In the genomic region with DNA sequence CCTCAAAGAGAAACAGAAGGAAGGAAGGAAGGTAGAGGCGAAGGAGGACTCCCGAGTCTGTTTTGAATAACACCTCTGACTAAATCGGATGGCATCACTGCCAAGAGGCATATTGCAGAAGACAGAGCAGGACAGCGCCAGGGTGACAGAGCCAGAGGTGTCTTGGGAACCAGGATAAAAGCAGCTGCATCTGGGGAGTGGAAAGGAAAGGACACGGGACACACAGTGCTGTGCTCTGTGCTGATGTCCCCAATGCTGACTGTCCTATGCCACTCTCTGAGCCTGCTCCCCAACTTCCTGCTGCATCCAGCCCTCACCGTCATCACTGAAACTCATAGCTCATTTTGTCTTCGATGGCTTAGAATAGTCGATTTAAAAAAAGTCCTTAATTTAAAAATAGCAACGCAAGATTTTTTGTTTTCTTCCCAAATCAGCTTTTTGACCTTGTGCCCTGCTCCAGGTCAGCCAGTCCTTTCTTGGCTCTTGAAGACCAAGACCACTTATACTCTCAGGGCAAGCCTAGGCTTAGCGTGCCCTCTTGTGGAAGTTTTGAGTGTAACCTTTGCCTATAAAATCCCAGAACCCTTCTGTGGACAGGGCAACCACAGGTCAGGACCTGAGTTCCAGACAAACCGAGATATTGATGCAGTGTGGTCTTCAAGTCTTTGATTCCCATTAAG, we compare ENCODE assay signal across 9 mouse cellular contexts. TPM values are rescaled to one million over a fixed set of nuclear protein-coding genes. Genes with fewer than 3 reads are reported as not detected.
DNase-seq lines count a peak whose midpoint lies in the region; ATAC-seq lines count a peak whose summit lies in the region.
"Had no signal": no experiment of that assay in that cellular context is flagged by ENCODE, and none has a peak within 500 bp of the region (broad histone marks: within the 10 kb centered on the region; RNA-seq: fewer than 3 reads in every experiment).

No protein-coding gene starts in this region.

- peaks cover 6% of the 10 kb centered on the region for H3K27me3 ChIP-seq in intestine, embryonic 14.5 days (replicated peaks; ENCODE audit: control insufficient read depth, insufficient read depth, low read length)
- H3K27me3 ChIP-seq in limb, embryonic 10.5 days (ENCODE audit: low read depth, poor library complexity, severe bottlenecking): peaks cover 33% of the 10 kb centered on the region
- peaks cover 10% of the 10 kb centered on the region for H3K27me3 ChIP-seq in neural tube, embryonic 12.5 days (replicated peaks)

- no peaks in the 10 kb centered on the region for H3K36me3 ChIP-seq in intestine, embryonic 14.5 days (ENCODE audit: control insufficient read depth, insufficient read depth, low read length)
- H3K36me3 ChIP-seq in limb, embryonic 10.5 days: no peaks in the 10 kb centered on the region
- no peaks in the 10 kb centered on the region for H3K36me3 ChIP-seq in neural tube, embryonic 12.5 days

- H3K4me2 ChIP-seq in intestine, embryonic 14.5 days (ENCODE audit: low read length): peak overlapping the region; percentile 11
- H3K4me2 ChIP-seq in neural tube, embryonic 12.5 days (replicated peaks): peak overlapping the region; percentile 4

- H3K4me3 ChIP-seq in brown adipose tissue, adult 24 weeks (ENCODE audit: insufficient read depth, low read depth, low read length): no peak overlapping the region
- H3K4me3 ChIP-seq in intestine, embryonic 14.5 days (ENCODE audit: low read depth, low read length): no peak overlapping the region
- H3K4me3 ChIP-seq in limb, embryonic 10.5 days: no peak overlapping the region
- H3K4me3 ChIP-seq in neural tube, embryonic 12.5 days: no peak overlapping the region

- peak; percentile 39 to 57 for DNase-seq in left cerebral cortex, adult 18-20 months (ENCODE audit: low spot score in 2 of 2)
- no peak for DNase-seq in left cerebral cortex, adult 11 months (ENCODE audit: low spot score)
- DNase-seq in gastrocnemius, postnatal 4 days (ENCODE audit: low spot score in 2 of 2): peak; percentile 19 to 55
- peak; percentile 74 for DNase-seq in intestine, embryonic 14.5 days (ENCODE audit: low spot score)
- DNase-seq in limb, embryonic 10.5 days (ENCODE audit: low spot score): peak; percentile 70

- ATAC-seq in intestine, embryonic 14.5 days (replicated peaks; ENCODE audit: low FRiP score, low TSS enrichment, low read depth): 0 out of 2 replicates have a peak, but pooled peaks have one; percentile 14
- ATAC-seq in neural tube, embryonic 12.5 days (ENCODE audit: low FRiP score, low read depth): no peak
- no peak for ATAC-seq in monocyte, adult 5-6 weeks (replicated peaks; ENCODE audit: insufficient number of reproducible peaks, low FRiP score, low TSS enrichment, poor library complexity, severe bottlenecking)

- H3K9me3 ChIP-seq in intestine, embryonic 14.5 days (ENCODE audit: control insufficient read depth, low read length): no peaks in the 10 kb centered on the region
- H3K9me3 ChIP-seq in limb, embryonic 10.5 days (replicated peaks): no peaks in the 10 kb centered on the region
- no peaks in the 10 kb centered on the region for H3K9me3 ChIP-seq in neural tube, embryonic 12.5 days

- peaks cover 3% of the 10 kb centered on the region; the same call in 1 of the 2 replicates for H3K4me1 ChIP-seq in brown adipose tissue, adult 24 weeks (ENCODE audit: control insufficient read depth, insufficient read depth, insufficient read length, low read length)
- peaks cover 15% of the 10 kb centered on the region for H3K4me1 ChIP-seq in intestine, embryonic 14.5 days (replicated peaks; ENCODE audit: control insufficient read depth, insufficient read depth, low read length)
- H3K4me1 ChIP-seq in limb, embryonic 10.5 days: peaks cover 21% of the 10 kb centered on the region
- peaks cover 9% of the 10 kb centered on the region for H3K4me1 ChIP-seq in neural tube, embryonic 12.5 days

- WGBS in intestine, embryonic 14.5 days: 26% methylated on average over 11 of the region's 11 CpGs
- 28% methylated on average over 11 of the region's 11 CpGs for WGBS in limb, embryonic 10.5 days
- 30% methylated on average over 11 of the region's 11 CpGs for WGBS in neural tube, embryonic 12.5 days

- 0 out of 2 replicates have a peak overlapping the region, but pooled peaks have one; percentile 3 for H3K27ac ChIP-seq in brown adipose tissue, adult 24 weeks (replicated peaks; ENCODE audit: low read depth, low read length)
- H3K27ac ChIP-seq in intestine, embryonic 14.5 days (ENCODE audit: low read depth): peak overlapping the region; percentile 49
- H3K27ac ChIP-seq in limb, embryonic 10.5 days: peak overlapping the region; percentile 32; the same call in 1 of the 2 replicates
- H3K27ac ChIP-seq in neural tube, embryonic 12.5 days: no peak overlapping the region

- no peak overlapping the region for H3K9ac ChIP-seq in intestine, embryonic 14.5 days (ENCODE audit: low read length)
- no peak overlapping the region for H3K9ac ChIP-seq in neural tube, embryonic 12.5 days

RNA-seq across cellular contexts. Expression of gene Pou2f3, which starts 0.7 kb away (rescaled TPM):
- total RNA-seq in left cerebral cortex, adult 18-20 months (2021): under 1 TPM; 0.21 to 0.37 TPM
- polyA plus RNA-seq in brown adipose tissue, adult 24 weeks (2012; ENCODE audit: insufficient read depth, insufficient read length, missing spikeins): not detected in 2 replicates
- under 1 TPM; 0.15 to 0.23 TPM for total RNA-seq in gastrocnemius, postnatal 4 days (2021)
- polyA plus RNA-seq in intestine, embryonic 14.5 days (2014; fragmentation: Nextera tagmentation; extraction: Ambion mirVana): 0.89 and 1.3 TPM in 2 replicates
- polyA plus RNA-seq in limb, embryonic 10.5 days (2016; fragmentation: Nextera tagmentation; extraction: Ambion mirVana): 0.08 TPM in 1 of 2 replicates, not detected in the other
- not detected in 2 replicates for polyA plus RNA-seq in neural tube, embryonic 12.5 days (2016; fragmentation: Nextera tagmentation; extraction: Ambion mirVana)
- total RNA-seq in monocyte, adult 5-6 weeks (2017): not detected in 3 replicates
- total RNA-seq: neutrophil, adult 5-6 weeks had no signal

RNA-seq across cellular contexts. Expression of gene Oaf, which starts 28.8 kb away (rescaled TPM):
- 10 to 100 TPM; 15.2 to 17.9 TPM for total RNA-seq in left cerebral cortex, adult 18-20 months (2021)
- 20.8 and 29.8 TPM in 2 replicates for polyA plus RNA-seq in brown adipose tissue, adult 24 weeks (2012; ENCODE audit: insufficient read depth, insufficient read length, missing spikeins)
- 10 to 100 TPM; 45.8 to 50.2 TPM for total RNA-seq in gastrocnemius, postnatal 4 days (2021)
- polyA plus RNA-seq in intestine, embryonic 14.5 days (2014; fragmentation: Nextera tagmentation; extraction: Ambion mirVana): 108 and 118 TPM in 2 replicates
- polyA plus RNA-seq in limb, embryonic 10.5 days (2016; fragmentation: Nextera tagmentation; extraction: Ambion mirVana): 68.6 and 87.4 TPM in 2 replicates
- 37.2 and 40.0 TPM in 2 replicates for polyA plus RNA-seq in neural tube, embryonic 12.5 days (2016; fragmentation: Nextera tagmentation; extraction: Ambion mirVana)
- 0.10 to 0.43 TPM in 2 of 3 replicates, not detected in the other for total RNA-seq in monocyte, adult 5-6 weeks (2017)
- total RNA-seq: neutrophil, adult 5-6 weeks had no signal
